Mouse (Mus musculus) hindbrain, embryonic 13.5 days (tissue): Measurements from ENCODE around the gene Med7. TPM values are rescaled to one million over a fixed set of nuclear protein-coding genes. Genes with fewer than 3 reads are reported as not detected.
"Not testable (repeated sequence)": the region's sequence is repeated elsewhere in the genome, so short reads cannot be mapped to it uniquely, and the experiment has no call there.

Experiments
- ATAC-seq: fragments of 200-750 bp; cut with Nextera tagmentation; 2 replicates; pipeline ENCODE4 v1.8.0; 2017; ENCODE audit warnings: moderate TSS enrichment; ENCODE audit not compliant: low FRiP score
- H3K27ac ChIP-seq: fragments of 300-500 bp; sonication (generic); 2 replicates; pipeline ENCODE4 v1.5.1; 2015; ENCODE audit warnings: inconsistent platforms, mild to moderate bottlenecking, moderate library complexity
- H3K27me3 ChIP-seq: fragments of 300-500 bp; sonication (generic); 2 replicates; pipeline ENCODE4 v1.6.1; 2015; ENCODE audit warnings: mild to moderate bottlenecking, inconsistent platforms
- H3K36me3 ChIP-seq: fragments of 300-500 bp; sonication (generic); 2 replicates; pipeline ENCODE4 v1.6.1; 2015; ENCODE audit warnings: mild to moderate bottlenecking, inconsistent platforms
- H3K4me1 ChIP-seq: fragments of 300-500 bp; sonication (generic); replicated peaks from 2 replicates; pipeline ENCODE4 v1.6.1; 2015; ENCODE audit warnings: inconsistent platforms
- H3K4me2 ChIP-seq: fragments of 300-500 bp; sonication (generic); 2 replicates; pipeline ENCODE4 v1.6.1; 2015; ENCODE audit warnings: inconsistent platforms, mild to moderate bottlenecking, moderate library complexity
- H3K4me3 ChIP-seq: fragments of 300-500 bp; sonication (generic); 2 replicates; pipeline ENCODE4 v1.5.1; 2015; ENCODE audit warnings: mild to moderate bottlenecking, inconsistent platforms
- H3K9ac ChIP-seq: fragments of 300-500 bp; sonication (generic); 2 replicates; pipeline ENCODE4 v1.6.1; 2015; ENCODE audit warnings: mild to moderate bottlenecking, inconsistent platforms
- H3K9me3 ChIP-seq: fragments of 300-500 bp; sonication (generic); 2 replicates; pipeline ENCODE4 v1.6.1; 2016; ENCODE audit warnings: inconsistent platforms
- WGBS: fragments of 180-500 bp; shearing (Covaris S2); methylation state at CpG from one replicate; pipeline ENCODE4 v1.1.7; 2015; 5-methylcytosine and 5-hydroxymethylcytosine counted together
- polyA plus RNA-seq: library from polyadenylated mRNA; unstranded; fragments of >200 nt; fragmentation: Nextera tagmentation; extraction: Ambion mirVana; gene quantifications from 2 replicates; pipeline ENCODE4 v1.2.1, GENCODE M21; 2015

The Med7 gene
- polyA plus RNA-seq, 1 experiment from 2014 or later: 81.4 TPM

GRCm38 (mm10) chr11:46398473-46398872, 38.3 kb upstream of the Med7 start:
- H3K4me1 ChIP-seq: 0 out of 2 replicates have a peak, but pooled peaks cover 2% of the 10 kb centered on the region
- no peaks in the 10 kb centered on the region for H3K9me3 ChIP-seq
- no peak overlapping the region for H3K4me3 ChIP-seq
- no peak overlapping the region for H3K27ac ChIP-seq
- no peak for ATAC-seq
- H3K27me3 ChIP-seq: no peaks in the 10 kb centered on the region
- no peak overlapping the region for H3K4me2 ChIP-seq
- H3K9ac ChIP-seq: no peak overlapping the region
- WGBS: 87% methylated on average over 4 of the region's 4 CpGs
- H3K36me3 ChIP-seq: no peaks in the 10 kb centered on the region

GRCm38 (mm10) chr11:46398933-46399383, 37.8 kb upstream of the Med7 start:
- 66% methylated on average over 5 of the region's 5 CpGs for WGBS
- H3K4me2 ChIP-seq: no peak overlapping the region
- 0 out of 2 replicates have a peak, but pooled peaks cover 2% of the 10 kb centered on the region for H3K4me1 ChIP-seq
- no peaks in the 10 kb centered on the region for H3K36me3 ChIP-seq
- ATAC-seq: no peak
- H3K4me3 ChIP-seq: no peak overlapping the region
- H3K27ac ChIP-seq: no peak overlapping the region
- H3K27me3 ChIP-seq: no peaks in the 10 kb centered on the region
- no peak overlapping the region for H3K9ac ChIP-seq
- H3K9me3 ChIP-seq: no peaks in the 10 kb centered on the region

DNA sequence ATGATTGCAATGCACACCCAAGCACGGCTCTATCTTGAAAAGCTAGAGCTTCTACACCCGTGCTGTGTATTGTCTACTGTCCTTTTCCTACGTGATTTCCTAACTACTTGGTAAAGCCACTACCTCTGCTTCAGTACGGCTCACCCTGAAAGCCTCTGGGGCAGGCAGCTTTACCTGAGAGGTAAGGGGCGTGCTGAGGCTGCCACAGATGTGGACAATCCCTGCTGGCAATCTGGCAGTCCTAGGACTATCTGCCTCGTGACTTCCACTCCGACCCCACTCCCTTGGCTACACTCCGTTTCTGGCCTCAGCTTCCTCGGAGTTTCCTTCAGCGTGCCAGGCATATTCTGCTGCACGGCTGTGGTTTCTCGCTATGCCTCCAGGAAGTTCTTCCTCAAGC, 35.2 kb upstream of the Med7 start:
- Histone ChIP-seq H3K4me1 (0 out of 2 replicates have a peak, but pooled peaks cover 2% of the 10 kb centered on the region), H3K9me3 (no peaks in the 10 kb centered on the region), H3K27ac (no peak overlapping the region), H3K9ac (no peak overlapping the region), H3K27me3 (no peaks in the 10 kb centered on the region), H3K4me2 (no peak overlapping the region), H3K4me3 (no peak overlapping the region), H3K36me3 (no peaks in the 10 kb centered on the region)
- ATAC-seq: no peak
- WGBS: 84% methylated on average over 12 of the region's 12 CpGs

GRCm38 (mm10) chr11:46404986-46405385, 31.7 kb upstream of the Med7 start:
- WGBS: 86% methylated on average over 16 of the region's 16 CpGs
- no peak overlapping the region for H3K9ac ChIP-seq

DNA sequence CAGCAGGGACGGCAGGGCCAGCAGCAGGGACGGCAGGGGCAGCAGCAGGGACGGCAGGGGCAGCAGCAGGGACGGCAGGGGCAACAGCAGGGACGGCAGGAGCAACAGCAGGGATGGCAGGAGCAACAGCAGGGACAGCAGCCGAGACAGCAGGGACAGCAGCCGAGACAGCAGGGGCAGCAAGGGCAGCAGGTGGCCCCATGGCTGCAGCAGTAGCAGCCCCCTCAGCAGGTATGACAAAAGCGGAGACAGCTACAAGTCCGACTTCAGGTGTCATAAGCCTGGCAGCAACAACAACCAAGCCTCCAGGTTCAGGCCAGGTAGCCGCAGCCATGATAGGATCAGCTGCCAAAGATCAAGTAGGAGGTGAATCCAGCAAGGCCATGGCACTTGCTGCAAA, 30.0 kb upstream of the Med7 start:
- Histone ChIP-seq H3K4me2 (no peak overlapping the region), H3K9me3 (no peaks in the 10 kb centered on the region), H3K4me1 (no peaks in the 10 kb centered on the region), H3K27me3 (no peaks in the 10 kb centered on the region), H3K4me3 (no peak overlapping the region), H3K9ac (no peak overlapping the region), H3K27ac (no peak overlapping the region), H3K36me3 (no peaks in the 10 kb centered on the region)
- ATAC-seq: no peak
- WGBS: 37% methylated on average over 10 of the region's 10 CpGs

More at GRCm38 (mm10) chr11:46404986-46405385, 31.7 kb upstream of the Med7 start:
- Histone ChIP-seq H3K4me1 (no peaks in the 10 kb centered on the region), H3K27me3 (no peaks in the 10 kb centered on the region), H3K4me2 (no peak overlapping the region), H3K9me3 (no peaks in the 10 kb centered on the region), H3K36me3 (no peaks in the 10 kb centered on the region), H3K27ac (no peak overlapping the region), H3K4me3 (no peak overlapping the region)
- no peak for ATAC-seq

DNA sequence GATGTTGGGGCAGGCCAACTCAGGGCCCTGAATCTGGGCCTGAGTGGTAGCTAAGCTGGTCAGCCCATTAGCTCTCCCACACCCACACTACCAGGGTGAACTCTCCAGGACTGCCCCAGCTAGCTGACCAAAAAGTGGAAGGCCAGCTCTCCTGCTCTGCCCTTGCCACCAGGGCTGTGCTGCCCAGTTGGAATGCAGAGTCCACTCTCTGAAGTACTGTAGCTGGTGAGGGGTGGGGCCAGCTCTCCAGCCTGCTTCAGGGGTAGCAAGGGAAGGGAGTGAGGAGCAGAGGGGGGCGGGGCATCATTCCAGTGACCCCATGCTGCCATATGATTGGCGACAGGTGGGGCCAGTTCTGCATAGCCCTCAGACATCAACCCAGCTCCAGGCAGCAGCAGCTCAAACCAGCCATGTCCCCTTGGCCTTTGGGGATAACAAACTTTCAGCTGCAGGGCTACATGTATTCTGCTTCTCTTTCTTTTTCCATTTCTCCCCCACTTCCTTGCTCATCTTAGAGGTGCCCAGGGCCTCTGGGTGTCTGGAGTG, 26.6 kb upstream of the Med7 start:
- Histone ChIP-seq H3K4me3 (no peak overlapping the region), H3K4me2 (no peak overlapping the region), H3K4me1 (no peaks in the 10 kb centered on the region), H3K36me3 (no peaks in the 10 kb centered on the region), H3K27ac (no peak overlapping the region), H3K9me3 (no peaks in the 10 kb centered on the region), H3K9ac (no peak overlapping the region), H3K27me3 (no peaks in the 10 kb centered on the region)
- ATAC-seq: no peak
- 49% methylated on average over 2 of the region's 2 CpGs for WGBS

DNA sequence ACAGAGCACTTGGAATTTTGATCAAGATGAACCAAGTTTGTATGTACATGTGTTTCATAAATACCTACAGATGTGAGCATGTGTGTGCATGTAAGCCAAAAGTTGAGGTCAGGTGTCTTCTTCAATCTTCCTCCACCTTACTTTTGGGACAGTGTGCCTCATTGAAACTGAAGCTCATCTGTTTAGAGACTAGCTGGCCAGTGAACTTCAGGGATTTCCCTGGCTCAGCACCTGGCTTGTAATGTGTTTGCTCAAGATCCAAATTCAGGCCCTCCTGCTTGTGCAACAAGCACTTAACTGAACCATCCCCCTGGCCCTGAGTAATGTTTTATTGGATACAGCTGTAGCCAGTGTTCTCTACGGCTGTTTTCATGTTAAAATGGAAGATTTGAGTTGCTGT, 18.3 kb upstream of the Med7 start:
- Histone ChIP-seq H3K27ac (no peak overlapping the region), H3K36me3 (no peaks in the 10 kb centered on the region), H3K9me3 (no peaks in the 10 kb centered on the region), H3K27me3 (no peaks in the 10 kb centered on the region), H3K9ac (no peak overlapping the region), H3K4me2 (no peak overlapping the region), H3K4me3 (no peak overlapping the region), H3K4me1 (no peaks in the 10 kb centered on the region)
- WGBS: 79% methylated on average over 1 of the region's 1 CpGs
- no peak for ATAC-seq

- Histone ChIP-seq H3K9me3 (no peaks in the 10 kb centered on the region), H3K4me3 (no peak overlapping the region), H3K4me2 (no peak overlapping the region), H3K4me1 (no peaks in the 10 kb centered on the region), H3K27me3 (no peaks in the 10 kb centered on the region), H3K36me3 (no peaks in the 10 kb centered on the region), H3K27ac (no peak overlapping the region), H3K9ac (no peak overlapping the region)
- no peak for ATAC-seq
- 90% methylated on average over 5 of the region's 5 CpGs for WGBS
These were observed 17.9 kb upstream of the Med7 start for GRCm38 (mm10) chr11:46418860-46419259.

- Histone ChIP-seq H3K36me3 (no peaks in the 10 kb centered on the region), H3K4me1 (no peaks in the 10 kb centered on the region), H3K4me3 (no peak overlapping the region), H3K27me3 (no peaks in the 10 kb centered on the region), H3K9ac (no peak overlapping the region), H3K27ac (no peak overlapping the region), H3K9me3 (no peaks in the 10 kb centered on the region), H3K4me2 (no peak overlapping the region)
- 87% methylated on average over 8 of the region's 8 CpGs for WGBS
- ATAC-seq: no peak
These were observed 15.4 kb upstream of the Med7 start for GRCm38 (mm10) chr11:46421086-46421888.

DNA sequence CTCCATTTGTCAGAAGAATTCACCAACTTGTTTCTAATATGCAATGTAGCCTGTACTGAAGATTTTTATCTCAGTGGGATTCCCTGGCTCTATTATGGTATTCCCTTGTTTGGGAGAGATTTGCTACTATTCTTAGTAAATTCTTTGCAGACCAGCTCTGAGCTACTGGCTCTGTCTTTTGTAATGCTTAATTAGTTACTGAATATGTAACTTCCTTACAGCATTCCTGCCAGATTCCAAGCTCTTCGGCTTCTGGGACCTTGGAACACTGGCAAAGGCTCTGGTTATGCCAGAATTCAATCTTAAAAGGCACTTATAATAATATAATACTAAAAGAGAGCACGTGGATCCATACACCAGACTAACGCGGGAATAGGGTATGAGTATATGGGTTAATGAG, 8.6 kb upstream of the Med7 start:
- H3K27me3 ChIP-seq, H3K4me1 ChIP-seq, ATAC-seq, H3K9me3 ChIP-seq, H3K27ac ChIP-seq, H3K4me2 ChIP-seq, H3K36me3 ChIP-seq, H3K4me3 ChIP-seq, H3K9ac ChIP-seq: not testable (repeated sequence)
- 35% methylated on average over 4 of the region's 4 CpGs for WGBS

DNA sequence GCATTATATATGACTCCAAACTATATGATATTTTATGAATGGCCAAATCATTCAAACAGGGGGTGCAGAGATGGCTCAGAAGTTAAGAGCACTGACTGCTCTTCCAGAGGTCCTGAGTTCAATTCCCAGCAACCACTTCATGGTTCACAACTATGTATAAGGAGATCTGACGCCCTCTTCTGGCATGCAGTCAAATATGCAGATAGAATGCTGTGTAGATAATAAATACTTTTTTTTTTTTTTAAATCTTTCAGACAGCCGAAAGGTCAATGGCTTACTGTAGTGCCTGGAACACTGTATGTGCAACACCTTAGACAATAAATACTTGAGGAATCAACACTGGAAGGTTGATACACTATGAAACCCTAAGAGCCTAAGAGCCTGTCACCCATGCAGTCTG, 6.6 kb upstream of the Med7 start:
- no peaks in the 10 kb centered on the region for H3K4me1 ChIP-seq
- no peak overlapping the region for H3K4me2 ChIP-seq
- H3K9me3 ChIP-seq: no peaks in the 10 kb centered on the region
- ATAC-seq: no peak
- H3K27ac ChIP-seq: no peak overlapping the region
- no peak overlapping the region for H3K9ac ChIP-seq
- no peaks in the 10 kb centered on the region for H3K27me3 ChIP-seq
- WGBS: 85% methylated on average over 2 of the region's 2 CpGs
- H3K4me3 ChIP-seq: no peak overlapping the region
- H3K36me3 ChIP-seq: no peaks in the 10 kb centered on the region

GRCm38 (mm10) chr11:46431129-46431528, 5.6 kb upstream of the Med7 start:
- Histone ChIP-seq H3K27ac (no peak overlapping the region; the same call in 1 of the 2 replicates), H3K9me3 (no peaks in the 10 kb centered on the region), H3K4me3 (no peak overlapping the region), H3K36me3 (no peaks in the 10 kb centered on the region), H3K4me2 (no peak overlapping the region), H3K4me1 (peaks cover 1% of the 10 kb centered on the region; the same call in 1 of the 2 replicates), H3K27me3 (no peaks in the 10 kb centered on the region), H3K9ac (no peak overlapping the region)
- peak; percentile 92 for ATAC-seq
- WGBS: 22% methylated on average over 3 of the region's 3 CpGs

DNA sequence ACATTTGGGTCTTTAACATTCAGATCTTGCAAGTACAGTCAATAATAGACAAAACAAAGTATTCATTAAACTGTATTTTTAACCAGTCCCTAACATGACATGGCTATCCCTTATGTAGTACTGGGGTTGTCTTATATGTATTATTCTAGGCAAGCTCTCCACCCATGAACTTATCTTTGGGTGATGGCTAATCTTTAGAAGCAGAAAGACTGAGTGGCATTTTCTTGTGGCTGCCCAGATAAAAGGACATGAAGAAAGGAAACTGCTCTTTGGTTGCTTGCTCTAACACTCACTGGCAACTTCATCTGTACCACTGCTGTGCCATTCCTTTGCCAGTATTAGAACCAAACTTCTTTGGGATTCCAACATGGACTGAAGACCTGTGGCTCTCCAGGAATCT, 1.4 kb upstream of the Med7 start:
- Histone ChIP-seq H3K36me3 (peaks cover under 1% of the 10 kb centered on the region), H3K9ac (no peak overlapping the region), H3K9me3 (no peaks in the 10 kb centered on the region), H3K27ac (no peak overlapping the region), H3K4me1 (peaks cover 13% of the 10 kb centered on the region), H3K4me2 (no peak overlapping the region), H3K4me3 (no peak overlapping the region), H3K27me3 (no peaks in the 10 kb centered on the region)
- no peak for ATAC-seq
